Mouse (Mus musculus): ENCODE results near the gene Phldb1.

GRCm38 (mm10) chr9:44647656-44648055, 87.3 kb downstream of the Phldb1 start:
- TF ChIP-seq CTCF (IDR thresholded peaks at IDR 0.05; ENCODE audit: extremely low read depth, insufficient read length, insufficient replicate concordance, low read depth, low read length) = no peak
- TF ChIP-seq POLR2A (IDR thresholded peaks at IDR 0.05; ENCODE audit: low read depth, low read length) = no peak

All from small intestine, adult 2 months (tissue).